Mouse (Mus musculus) frontal cortex, postnatal 36 days (tissue): ENCODE measurements at regions not wholly inside any gene's neighbourhood (a gene's known extent, or its start where the extent isn't known, plus 50 kb on each side); places are given as distances from the start of the nearest gene placed in this dataset.
"Not testable (repeated sequence)": the region's sequence is repeated elsewhere in the genome, so short reads cannot be mapped to it uniquely, and the experiment has no call there.

ENCODE experiments used
- DNase-seq, 2 experiments: peaks; one replicate each; pipeline ENCODE4 v3.0.0; 2022; ENCODE audit warnings: low spot score in 2 of 2

DNA sequence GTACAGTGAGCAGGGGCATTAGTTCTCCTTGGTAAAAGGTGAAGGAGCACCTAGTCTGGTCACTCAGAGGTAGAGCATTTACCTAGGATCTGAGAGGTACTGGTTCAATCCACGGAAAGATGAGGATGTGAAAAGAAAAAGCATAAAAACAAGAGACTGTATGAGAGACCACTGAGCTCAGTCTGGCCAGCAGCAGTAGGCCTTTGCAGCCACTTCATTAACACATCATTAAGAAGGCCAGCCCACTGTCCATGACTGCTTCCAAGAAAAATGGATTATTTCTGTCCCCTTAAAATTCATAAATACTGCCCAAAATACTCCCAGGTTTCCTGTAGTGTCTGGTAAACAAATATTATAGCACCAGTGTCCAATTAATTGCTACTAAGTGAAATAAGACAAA lies 499.3 kb upstream of the 4930578C19Rik start:
- no peak for DNase-seq

DNA sequence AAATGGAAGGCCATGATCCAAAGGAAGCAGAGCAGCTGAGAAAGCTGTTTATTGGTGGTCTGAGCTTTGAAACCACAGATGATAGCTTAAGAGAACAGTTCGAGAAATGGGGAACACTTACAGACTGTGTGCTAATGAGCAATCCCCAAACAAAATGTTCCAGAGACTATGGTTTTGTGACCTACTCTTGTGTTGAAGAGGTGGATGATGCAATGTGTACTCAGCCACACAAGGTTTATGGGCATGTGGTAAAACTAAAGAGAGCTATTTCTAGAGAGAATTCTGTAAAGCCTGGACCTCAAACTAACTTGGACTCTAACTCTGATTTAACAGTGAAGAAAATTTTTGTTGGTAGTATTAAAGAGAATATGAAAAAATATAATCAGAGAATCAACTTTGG lies 481.4 kb upstream of the 4930578C19Rik start:
- DNase-seq, result no peak

DNA sequence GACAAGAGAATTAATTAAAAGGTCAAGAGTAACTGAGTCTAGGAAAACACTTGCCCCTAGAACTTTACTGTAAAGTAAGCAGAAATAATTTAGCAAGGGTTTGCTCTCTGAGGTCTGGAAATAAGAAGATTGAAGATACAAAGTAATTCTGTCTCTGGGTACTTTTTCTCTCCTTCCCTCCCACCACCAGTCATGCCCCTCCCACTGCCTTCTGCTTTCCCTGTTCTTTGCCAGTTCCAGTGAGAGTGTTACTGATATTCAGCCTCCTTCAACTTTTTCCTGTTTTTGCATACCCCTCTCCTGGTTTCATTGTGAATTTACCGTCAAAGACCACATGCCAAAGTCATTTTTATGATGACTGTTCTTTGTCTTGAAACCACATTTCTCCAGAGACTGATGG lies 472.1 kb upstream of the 4930578C19Rik start:
- DNase-seq, result peak; percentile 16 to 29

DNA sequence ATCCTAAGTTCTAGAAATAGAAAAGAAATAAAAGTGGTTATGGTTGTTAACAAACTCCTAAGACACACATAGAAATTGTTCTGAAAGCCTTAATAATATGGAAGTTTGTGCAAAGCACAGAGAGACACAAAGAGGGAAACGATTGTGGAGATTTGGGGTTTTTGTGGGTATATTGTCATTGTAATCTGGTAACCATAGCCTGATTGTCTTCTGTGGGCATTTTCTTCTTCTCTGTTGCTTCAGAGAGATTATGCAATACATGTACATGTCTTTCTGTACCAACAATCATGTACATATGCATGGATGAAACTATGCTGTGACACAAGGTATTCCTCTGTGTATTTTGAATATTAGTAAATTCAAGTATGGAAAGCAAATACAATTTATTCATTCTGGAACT lies 461.9 kb upstream of the 4930578C19Rik start:
- no peak for DNase-seq

DNA sequence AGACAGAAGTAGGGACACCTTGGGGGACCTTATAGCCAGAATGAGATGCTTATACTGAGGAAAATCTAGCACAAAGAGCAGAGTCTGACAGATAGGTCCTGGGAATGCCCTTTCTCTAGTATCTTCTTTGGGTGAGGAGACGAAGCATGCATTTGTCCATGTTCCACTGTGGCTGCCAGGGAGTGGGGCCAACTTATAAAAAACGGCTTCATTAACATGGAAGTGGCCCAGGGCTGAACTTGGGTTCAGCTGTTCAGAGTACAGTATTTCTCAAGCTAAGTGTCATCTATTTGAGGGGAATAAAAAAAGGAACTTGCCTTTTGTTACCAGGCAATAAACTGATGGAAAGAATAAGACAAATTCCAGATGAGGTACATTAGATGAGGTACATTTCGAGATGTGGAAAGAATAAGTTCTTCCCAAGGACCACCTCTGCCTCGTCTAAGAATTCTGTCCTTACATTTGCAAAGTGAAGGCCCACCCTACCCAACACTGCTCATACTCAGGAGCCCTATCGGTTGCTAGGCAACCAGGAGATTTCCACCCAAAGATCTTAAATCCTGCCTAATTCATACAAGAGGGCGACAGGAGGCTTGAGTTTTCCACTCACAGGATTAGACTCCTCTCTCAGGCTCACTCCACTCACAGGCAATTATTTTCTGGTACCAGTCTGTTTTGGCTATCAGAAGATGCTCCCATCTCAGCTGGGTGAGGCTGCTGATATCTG lies 460.3 kb upstream of the 4930578C19Rik start:
- no peak for DNase-seq

DNA sequence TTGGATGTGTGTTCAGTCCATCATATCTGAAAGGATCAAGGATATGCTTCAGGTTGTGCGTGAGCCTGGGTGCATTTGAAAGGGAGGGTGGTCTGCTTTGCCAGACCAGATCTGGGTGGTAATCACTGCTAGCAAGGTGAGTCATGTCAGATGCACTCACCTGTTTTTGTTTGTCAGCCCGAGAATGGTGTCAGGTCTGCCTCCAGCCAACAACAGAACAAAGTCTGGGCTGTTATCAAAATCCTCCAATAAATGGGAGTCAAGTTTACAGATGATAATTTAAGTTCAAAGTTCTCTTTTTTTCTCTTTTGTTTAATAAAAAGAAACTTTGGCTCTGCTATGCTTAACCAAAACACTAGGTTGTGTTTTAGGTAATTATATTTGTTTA lies 421.6 kb upstream of the 4930578C19Rik start:
- no peak for DNase-seq

DNA sequence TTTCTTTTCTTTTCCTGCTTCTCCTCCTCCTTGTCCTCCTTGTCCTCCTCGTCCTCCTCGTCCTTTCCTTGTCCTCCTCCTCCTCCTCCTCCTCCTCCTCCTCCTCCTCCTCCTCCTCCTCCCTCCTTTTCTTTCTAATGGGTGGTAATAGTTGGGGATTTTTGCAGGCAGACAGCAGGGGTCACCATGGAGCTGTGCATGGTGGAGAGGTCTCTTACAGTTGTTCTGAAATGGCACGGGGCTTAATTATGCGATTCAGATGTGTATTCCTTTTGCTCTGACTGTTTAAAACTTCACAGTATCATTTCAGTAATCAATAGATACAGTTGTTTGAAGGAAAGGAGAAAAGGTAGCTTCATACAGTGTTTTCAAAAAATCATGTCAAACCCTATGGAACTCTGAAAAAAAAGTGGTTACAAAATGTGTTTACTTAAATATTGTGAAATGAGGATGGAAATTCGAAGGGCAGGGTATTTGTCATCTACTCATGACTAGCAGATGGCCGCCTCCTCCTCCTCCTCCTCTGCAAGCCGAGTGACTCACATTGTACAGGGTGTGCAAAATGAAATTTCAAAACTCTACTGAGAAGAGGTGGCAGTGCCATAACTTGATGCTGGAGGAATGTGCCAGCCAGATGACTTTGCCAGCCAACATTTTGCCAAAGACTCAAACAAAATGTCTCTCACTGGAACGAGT lies 421.0 kb upstream of the 4930578C19Rik start:
- peak; percentile 44 to 72 for DNase-seq

DNA sequence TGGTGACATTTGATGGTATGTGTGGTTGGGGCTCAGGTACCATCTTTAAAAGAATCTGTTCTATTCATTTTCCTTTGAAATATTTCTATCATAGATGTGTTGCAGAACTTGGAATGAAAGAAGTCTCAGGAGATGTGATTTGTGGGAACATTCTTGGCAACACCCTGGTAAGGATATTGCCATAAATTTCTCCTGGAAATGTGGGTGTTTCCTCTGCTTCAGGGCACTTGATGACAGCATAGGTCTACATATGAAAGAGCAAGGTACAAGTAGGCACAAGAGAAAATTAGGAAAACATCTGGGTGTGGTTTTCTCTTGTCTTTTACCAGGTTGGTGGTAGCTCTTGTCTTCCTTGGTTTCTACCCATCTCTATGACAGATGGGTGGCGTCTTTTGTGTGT lies 414.5 kb upstream of the 4930578C19Rik start:
- no peak for DNase-seq

DNA sequence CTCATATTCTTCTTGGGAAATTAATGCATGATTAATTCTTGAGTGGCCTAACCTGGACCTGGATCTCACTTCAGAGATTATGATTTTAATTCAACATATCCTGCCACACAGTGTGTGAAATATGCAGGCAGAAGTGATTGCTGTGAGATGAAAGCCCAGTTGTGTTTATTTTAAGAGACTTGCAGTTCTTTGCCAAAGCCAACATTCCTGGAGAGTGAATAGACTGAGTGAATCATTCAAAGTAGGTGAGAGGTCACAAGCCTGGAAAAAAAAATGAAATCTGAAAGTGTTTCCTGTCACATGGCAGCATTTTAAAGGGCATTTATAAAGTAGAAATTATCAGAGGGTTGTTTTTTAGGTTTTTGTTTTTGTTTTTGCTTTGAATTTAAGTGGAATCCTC lies 412.9 kb upstream of the 4930578C19Rik start:
- peak in 1 of 2 experiments; percentile 18 for DNase-seq

DNA sequence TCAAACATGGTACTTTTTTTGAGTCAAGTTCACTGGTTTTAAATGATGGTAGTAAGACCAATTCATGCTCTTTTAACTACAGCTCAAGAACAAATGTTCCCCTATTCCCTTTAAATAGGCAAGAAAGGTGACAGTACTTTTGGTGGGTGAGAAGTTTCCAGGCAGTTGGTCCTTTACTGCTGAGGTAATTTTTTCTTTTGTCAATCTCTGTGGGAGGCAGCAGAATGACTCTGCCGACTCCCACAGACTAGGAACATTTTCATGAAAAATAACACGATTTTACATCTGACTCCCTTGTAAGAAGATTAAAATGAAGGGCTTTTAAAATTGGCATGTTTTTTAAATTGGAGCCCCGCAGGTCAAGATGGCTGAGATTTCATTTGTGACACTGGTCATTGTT lies 377.5 kb upstream of the 4930578C19Rik start:
- DNase-seq, result peak in 1 of 2 experiments; percentile 6

DNA sequence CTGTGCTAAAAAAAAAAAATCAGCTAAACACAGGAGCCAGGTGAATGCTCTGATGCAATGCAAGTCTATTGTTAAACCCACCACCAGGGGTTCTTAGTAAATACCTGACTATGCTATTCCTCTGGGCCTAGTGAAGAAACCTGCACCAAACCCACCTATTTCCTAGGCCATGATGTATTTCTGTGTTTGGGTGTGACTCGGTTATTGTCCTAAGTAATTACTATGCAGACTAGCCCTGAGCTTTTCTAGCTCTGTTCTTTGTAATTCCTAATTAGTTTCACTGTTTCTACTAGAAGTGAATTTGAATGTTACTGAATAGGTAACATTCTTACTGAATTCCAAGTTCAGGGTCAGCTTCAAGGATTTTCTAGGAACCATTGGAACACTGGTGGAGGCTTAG lies 363.8 kb upstream of the 4930578C19Rik start:
- DNase-seq, result not testable (repeated sequence)

DNA sequence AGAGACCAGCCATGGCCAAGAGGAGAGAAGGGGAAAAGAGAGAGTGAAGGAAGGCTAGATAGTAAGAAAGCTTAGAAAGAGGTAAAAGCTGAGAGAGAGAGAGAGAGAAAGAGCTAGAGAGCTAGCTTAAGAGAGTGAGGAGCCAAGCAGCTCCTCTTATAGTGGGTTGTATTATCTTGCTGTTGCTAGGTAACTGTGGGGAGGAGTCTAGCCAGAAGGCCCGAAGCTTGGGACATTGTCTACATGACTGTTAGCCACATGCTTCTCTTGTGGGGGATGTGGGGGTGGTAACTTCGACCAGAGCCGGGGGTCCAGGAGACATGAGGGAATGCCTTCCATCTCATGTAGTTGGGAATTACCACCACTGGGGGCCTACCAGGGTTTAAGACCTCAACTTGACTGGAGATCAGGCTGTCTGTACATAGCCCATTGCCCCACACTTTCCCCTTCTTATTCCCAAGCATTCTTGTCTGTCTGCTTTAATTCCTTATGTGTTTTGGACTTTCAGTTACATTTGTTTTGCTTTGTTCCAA lies 353.3 kb upstream of the 4930578C19Rik start:
- no peak for DNase-seq
